Mouse (Mus musculus): Measurements from ENCODE around the gene Rasgrp2.
A peak's percentile ranks its signal among the peaks of the same experiment; 100 is the strongest.

Gene Rasgrp2

GRCm38 (mm10) chr19:6443016-6443415 is 43.9 kb downstream of the Rasgrp2 start:
- no peak for DNase-seq

DNA sequence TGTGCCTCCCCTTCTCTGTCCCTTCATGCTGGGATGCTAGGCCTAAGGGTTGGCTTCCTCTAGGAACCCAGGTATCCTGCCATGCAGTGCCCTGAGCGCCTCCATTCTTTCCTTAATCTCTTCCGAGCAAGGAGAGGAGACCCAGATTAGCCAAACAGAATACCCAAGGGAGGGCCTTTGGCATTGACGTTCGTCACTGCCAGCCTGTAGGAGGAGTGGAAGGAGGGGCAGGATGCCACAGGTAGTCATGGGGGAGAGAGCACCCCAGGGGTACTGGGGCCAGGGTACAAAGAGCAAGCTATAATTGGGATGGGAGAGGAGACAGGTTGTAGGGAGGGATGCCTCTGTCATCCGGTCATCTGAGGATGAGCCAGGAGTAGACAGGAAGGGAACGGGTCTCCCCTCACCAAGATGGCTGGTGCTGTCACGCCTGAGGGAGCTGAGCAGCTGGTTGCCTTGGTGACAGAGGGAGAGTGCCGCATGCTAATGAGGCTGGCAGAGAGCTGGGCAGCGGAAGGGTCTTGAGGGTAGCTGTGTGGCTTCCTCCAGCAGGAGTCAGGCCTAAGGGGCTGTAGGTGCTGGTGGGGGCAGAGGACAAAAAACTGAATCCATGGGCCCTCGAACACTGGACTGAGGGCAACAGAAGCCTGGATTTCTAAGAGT is 46.8 kb downstream of the Rasgrp2 start:
- DNase-seq: no peak

DNA sequence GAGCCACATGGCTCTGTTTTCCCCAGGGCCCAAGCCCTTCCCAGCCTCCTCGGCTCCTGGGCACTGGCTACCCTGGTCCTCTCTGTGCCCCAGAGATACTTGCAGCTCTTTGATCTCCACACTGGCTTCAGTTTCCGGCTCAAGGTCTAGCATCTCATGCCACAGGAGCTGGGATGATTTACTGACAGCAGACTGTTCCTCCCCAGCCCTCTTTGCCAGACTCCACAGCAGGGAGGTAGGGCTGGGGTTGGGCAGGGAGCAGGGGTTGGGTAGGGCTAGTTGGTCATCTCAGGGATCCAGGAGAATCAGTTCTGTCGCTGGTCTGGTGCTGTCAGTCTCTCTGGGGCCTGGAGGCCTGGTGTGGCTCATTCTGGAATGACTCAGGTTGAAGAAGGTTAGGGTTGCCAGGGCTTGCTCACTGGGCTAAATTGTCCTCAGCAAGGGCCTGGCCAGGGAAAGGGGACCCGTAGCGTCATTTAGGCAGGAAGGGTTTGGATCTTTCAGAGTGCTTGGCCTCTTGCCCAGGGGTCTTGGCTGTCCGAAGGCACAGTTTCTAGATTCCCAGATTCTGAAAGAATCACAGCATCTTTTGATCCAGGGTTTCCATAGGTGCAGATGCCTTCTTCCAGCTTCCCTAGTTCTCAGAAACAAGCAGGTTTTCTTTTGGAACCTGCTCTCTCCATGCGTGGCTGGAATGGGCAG is 47.7 kb downstream of the Rasgrp2 start:
- DNase-seq: no peak

GRCm38 (mm10) chr19:6448752-6449151 is 49.6 kb downstream of the Rasgrp2 start:
- DNase-seq: no peak

GRCm38 (mm10) chr19:6449841-6450240 is 50.7 kb downstream of the Rasgrp2 start:
- no peak for DNase-seq

- peak; percentile 85 for DNase-seq
These were observed 52.9 kb downstream of the Rasgrp2 start for GRCm38 (mm10) chr19:6452030-6452494.

GRCm38 (mm10) chr19:6452672-6453310 is 53.7 kb downstream of the Rasgrp2 start:
- no peak for DNase-seq

DNA sequence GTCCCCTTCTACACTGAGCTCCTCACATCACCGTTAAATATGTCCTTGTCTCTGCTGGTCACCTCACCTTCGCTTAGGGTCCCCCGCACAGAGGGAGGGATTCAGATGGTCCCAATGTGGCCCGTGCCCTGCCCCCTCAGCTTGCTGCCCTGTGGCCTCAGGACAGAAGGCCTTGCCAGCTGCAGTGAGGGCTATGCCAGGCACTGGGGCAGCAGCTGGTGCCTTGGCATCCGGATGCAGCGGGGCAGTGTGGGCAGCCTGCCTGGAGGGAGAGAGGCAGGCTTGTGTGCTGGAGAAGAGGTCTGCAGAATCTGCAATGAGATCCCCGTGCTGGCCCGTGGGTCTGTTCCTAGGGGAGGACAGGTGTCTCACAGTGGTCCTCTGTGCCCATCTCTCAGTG is 54.2 kb downstream of the Rasgrp2 start:
- DNase-seq: peak; percentile 86

DNA sequence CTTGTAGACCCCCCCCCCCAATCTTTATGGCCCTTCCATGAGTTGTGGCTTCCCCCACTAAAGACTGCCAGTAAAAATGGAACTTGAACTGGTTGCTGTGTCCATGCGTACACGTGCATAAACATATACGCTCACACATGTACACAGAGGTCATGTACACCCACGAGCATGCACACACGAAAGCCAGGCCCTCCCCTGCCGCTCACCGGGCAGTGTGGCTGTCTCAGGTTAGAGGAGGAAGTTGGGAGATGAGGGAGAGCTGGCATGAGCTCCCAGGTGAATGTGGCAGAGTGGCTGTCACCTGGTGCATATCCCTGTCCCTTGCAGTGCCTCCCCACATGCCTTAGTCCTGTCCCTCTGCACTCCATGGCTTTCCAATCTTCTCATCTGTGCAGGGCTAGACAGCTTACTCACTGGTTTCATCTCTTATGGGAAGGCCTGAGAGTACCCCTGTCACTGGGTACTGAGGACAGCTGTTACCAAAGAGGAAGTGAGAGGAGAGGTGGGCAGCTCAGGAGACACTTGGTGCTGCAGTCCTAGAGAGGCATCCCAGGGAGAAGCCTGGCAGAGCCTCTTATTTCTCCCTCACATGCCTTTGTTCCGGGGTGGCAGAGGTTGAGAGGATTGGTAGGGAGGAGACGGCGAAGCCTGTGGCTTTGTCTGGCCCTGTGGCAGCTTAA is 55.0 kb downstream of the Rasgrp2 start:
- no peak for DNase-seq

- DNase-seq: no peak
These were observed 60.4 kb downstream of the Rasgrp2 start for GRCm38 (mm10) chr19:6459504-6459903.

- no peak for DNase-seq
These were observed 63.7 kb downstream of the Rasgrp2 start for GRCm38 (mm10) chr19:6462841-6463240.

- peak; percentile 69 for DNase-seq
These were observed 65.3 kb downstream of the Rasgrp2 start for GRCm38 (mm10) chr19:6464306-6465071.
